Mouse (Mus musculus) lung, postnatal 4 days (tissue): ENCODE data around the gene Kdm2b.
A peak's percentile ranks its signal among the peaks of the same experiment; 100 is the strongest.

ENCODE experiments used
- DNase-seq, 2 experiments: peaks; one replicate each; pipeline ENCODE4 v3.0.0; 2021

Gene Kdm2b

GRCm38 (mm10) chr5:122825099-122825498, 164.5 kb downstream of the Kdm2b start:
- no peak for DNase-seq

GRCm38 (mm10) chr5:122824450-122824849, 165.2 kb downstream of the Kdm2b start:
- no peak for DNase-seq

GRCm38 (mm10) chr5:122823976-122824375, 165.6 kb downstream of the Kdm2b start:
- no peak for DNase-seq

GRCm38 (mm10) chr5:122822441-122822840, 167.2 kb downstream of the Kdm2b start:
- DNase-seq = no peak

- DNase-seq = no peak
Measured at GRCm38 (mm10) chr5:122821524-122821885, 168.1 kb downstream of the Kdm2b start.

- DNase-seq = peak; percentile 95 to 96
Measured at GRCm38 (mm10) chr5:122820777-122821523, 168.7 kb downstream of the Kdm2b start, which contains the start of gene Anapc5. Anapc5 (minus strand) TSS chr5:122821339.
